Mouse (Mus musculus) liver, adult 2 months (tissue): ENCODE results near the gene Ppp1r13b. TPM values are rescaled to one million over a fixed set of nuclear protein-coding genes. Genes with fewer than 3 reads are reported as not detected.
"Not testable (repeated sequence)": the region's sequence is repeated elsewhere in the genome, so short reads cannot be mapped to it uniquely, and the experiment has no call there.

Source experiments
- DNase-seq: peaks from one replicate; pipeline ENCODE4 v3.0.0-alpha.2; 2011; ENCODE audit warnings: low read depth, low spot score; ENCODE audit errors: extremely low read depth
- H3K27ac ChIP-seq: fragments of 200-500 bp; replicated peaks from 2 replicates; pipeline ENCODE4 v1.5.1; 2012; ENCODE audit warnings: low read depth, mild to moderate bottlenecking, control low read depth, inconsistent platforms, low read length; ENCODE audit not compliant: insufficient read depth
- H3K27me3 ChIP-seq: fragments of 200-500 bp; 2 replicates; pipeline ENCODE4 v1.6.1; 2012; ENCODE audit warnings: mild to moderate bottlenecking, moderate library complexity, low read length, inconsistent platforms; ENCODE audit not compliant: control insufficient read depth, insufficient read depth
- H3K36me3 ChIP-seq: fragments of 200-500 bp; 2 replicates; pipeline ENCODE4 v1.6.1; 2012; ENCODE audit warnings: low read length, inconsistent platforms; ENCODE audit not compliant: control insufficient read depth, insufficient read depth
- H3K4me1 ChIP-seq: fragments of 200-500 bp; 2 replicates; pipeline ENCODE4 v1.6.1; 2011; ENCODE audit warnings: low read length; ENCODE audit not compliant: control insufficient read depth, insufficient read depth
- H3K4me3 ChIP-seq: fragments of 200-500 bp; 2 replicates; pipeline ENCODE4 v1.5.1; 2011; ENCODE audit warnings: low read depth, mild to moderate bottlenecking, control low read depth, low read length, moderate library complexity; ENCODE audit not compliant: insufficient read depth
- H3K79me2 ChIP-seq: fragments of 200-500 bp; 2 replicates; pipeline ENCODE4 v1.6.1; 2012; ENCODE audit warnings: inconsistent platforms, mild to moderate bottlenecking, low read length, moderate library complexity; ENCODE audit not compliant: control insufficient read depth, insufficient read depth
- H3K9ac ChIP-seq: fragments of 200-500 bp; 2 replicates; pipeline ENCODE4 v1.6.1; 2012; ENCODE audit warnings: low read depth, mild to moderate bottlenecking, control low read depth, inconsistent platforms, low read length
- CTCF ChIP-seq: fragments of 200-500 bp; IDR thresholded peaks from 2 replicates; pipeline ENCODE4 v1.5.1; 2011; ENCODE audit warnings: low read depth, low read length, control low read depth
- POLR2A ChIP-seq: fragments of 200-500 bp; IDR thresholded peaks from 2 replicates; pipeline ENCODE4 v1.6.1; 2011; ENCODE audit warnings: low read length, control low read depth; ENCODE audit not compliant: insufficient read depth; ENCODE audit errors: extremely low read depth
- WGBS: fragments of 180-500 bp; shearing (Covaris S2); methylation state at CpG from one replicate; pipeline ENCODE4 v1.1.7; 2018; 5-methylcytosine and 5-hydroxymethylcytosine counted together
- polyA plus RNA-seq: library from polyadenylated mRNA; depleted of rRNA; stranded (reverse); fragments of >200 nt; gene quantifications from 2 replicates; pipeline ENCODE4 v1.2.3, GENCODE M21; 2012
- total RNA-seq: library from RNA; depleted of rRNA; stranded (reverse); fragments of >200 nt; gene quantifications from 2 replicates; pipeline ENCODE4 v1.2.3, GENCODE M21; 2014

Ppp1r13b gene
- total and polyA plus RNA-seq, 2 experiments, result 2.9 to 5.4 TPM

DNA sequence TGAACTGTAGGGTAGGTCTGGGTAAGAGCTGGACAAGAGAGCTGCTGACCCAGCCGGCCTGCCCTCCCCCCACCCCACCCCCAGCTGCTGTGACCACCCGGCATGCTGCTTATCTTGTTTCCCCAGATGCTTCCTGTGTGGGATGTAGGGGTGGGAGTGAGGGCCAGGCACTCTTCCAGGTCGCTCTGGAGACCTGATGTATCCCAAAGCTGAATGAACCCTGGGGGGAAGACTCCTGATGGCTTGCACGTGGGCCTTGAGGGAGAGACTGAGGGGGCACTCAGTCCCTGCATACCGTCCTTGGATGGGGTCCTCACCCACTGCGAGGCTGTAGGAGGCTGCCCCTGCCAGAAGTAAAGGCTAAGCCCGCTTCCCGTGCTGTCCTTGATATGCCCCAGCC lies 37.2 kb upstream of the Ppp1r13b start:
- Histone ChIP-seq H3K4me3 (no peak overlapping the region), H3K27ac (peak overlapping the region; percentile 30), H3K9ac (no peak overlapping the region), H3K79me2 (no peaks in the 10 kb centered on the region), H3K27me3 (no peaks in the 10 kb centered on the region), H3K4me1 (peaks cover 14% of the 10 kb centered on the region), H3K36me3 (no peaks in the 10 kb centered on the region)
- TF ChIP-seq CTCF (no peak), POLR2A (no peak)
- DNase-seq, result no peak
- WGBS, result 62% methylated on average over 8 of the region's 8 CpGs

DNA sequence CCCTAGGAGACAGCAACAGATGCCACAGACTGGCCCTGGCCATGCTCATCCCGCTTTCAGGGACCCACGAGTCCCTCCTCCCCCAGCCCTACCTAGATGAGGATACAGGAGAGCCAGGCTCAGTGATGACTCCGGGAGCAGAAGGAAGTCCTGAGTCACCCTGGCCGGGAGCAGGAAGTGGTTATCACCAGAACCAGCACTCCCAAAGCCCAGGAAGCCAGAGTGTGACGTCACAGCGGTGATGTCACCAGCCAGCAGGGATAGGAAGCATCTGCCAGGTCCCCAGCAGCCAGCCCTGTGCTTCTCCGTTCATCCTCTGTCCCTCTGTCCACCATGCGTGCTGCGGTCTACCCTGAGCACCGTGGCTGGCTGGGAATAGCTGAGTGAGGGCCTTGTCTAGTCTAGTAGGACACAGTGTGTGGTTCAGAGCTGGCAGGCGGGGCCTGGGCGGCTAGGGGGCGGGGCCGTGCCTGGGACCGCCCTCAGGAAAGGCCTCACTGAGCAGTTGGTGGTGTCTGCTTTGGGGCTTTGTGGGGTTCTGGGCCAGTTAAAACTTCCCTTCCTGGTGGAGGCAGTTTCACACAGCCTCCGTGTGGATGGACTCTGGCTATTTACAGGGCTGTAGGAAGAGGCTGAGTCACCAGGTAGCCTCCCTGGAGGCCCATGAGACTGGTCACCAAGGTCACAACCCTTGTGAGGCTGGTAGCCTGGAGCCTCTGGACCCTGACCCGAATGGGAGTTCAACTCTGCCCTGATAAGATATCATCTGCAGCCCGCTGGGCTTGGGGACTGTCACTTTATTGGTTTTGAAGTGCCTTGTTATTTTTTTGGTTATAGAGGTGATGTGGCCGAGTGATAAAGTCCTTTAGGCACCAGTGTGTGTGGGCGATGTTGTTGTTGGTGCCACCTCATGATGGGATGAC lies 36.4 kb upstream of the Ppp1r13b start:
- Histone ChIP-seq H3K27ac (peak overlapping the region; percentile 77), H3K4me1 (peaks cover 14% of the 10 kb centered on the region), H3K9ac (peak overlapping the region; percentile 55), H3K4me3 (peak overlapping the region; percentile 43)
- 20% methylated on average over 18 of the region's 20 CpGs for WGBS
- H3K36me3 ChIP-seq, H3K79me2 ChIP-seq, H3K27me3 ChIP-seq: not testable (repeated sequence)
- peak; percentile 87 for DNase-seq

DNA sequence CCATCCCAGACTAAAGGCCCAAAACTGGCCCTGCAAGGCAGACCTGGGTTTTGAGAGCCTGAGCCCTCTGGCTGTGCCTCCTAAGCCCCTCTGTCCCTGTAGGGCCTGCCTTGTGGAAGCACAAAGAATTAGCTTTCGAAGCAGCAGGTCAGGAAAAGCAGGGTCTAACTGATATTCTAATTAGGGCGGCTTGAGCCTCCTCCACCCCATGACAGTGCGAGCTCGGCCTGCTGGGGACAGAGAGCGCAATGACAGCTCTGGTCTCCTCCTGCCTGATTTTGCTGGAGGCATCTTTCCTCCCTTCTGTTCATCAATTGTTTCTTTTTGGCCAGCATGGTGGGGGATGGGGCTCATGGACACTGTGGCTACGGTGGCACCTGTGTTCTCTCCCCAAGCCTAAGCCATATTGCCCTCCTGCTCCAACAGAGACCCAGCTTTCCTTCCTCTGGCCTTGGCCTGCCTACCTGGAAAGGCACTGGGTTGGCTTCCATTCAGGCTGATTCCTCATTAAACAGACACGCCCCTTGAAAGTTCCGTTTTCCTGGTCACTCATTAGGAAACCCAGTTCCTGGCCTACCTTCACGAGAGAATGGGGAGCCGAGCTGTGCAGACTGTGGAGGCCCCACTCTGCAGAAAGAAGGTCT lies 35.6 kb upstream of the Ppp1r13b start:
- DNase-seq, result peak; percentile 83
- peak overlapping the region; percentile 43 for H3K4me3 ChIP-seq
- WGBS, result 49% methylated on average over 10 of the region's 10 CpGs
- H3K9ac ChIP-seq, result peak overlapping the region; percentile 63
- peaks cover 14% of the 10 kb centered on the region for H3K4me1 ChIP-seq
- no peaks in the 10 kb centered on the region for H3K27me3 ChIP-seq
- H3K36me3 ChIP-seq, result no peaks in the 10 kb centered on the region
- H3K79me2 ChIP-seq, result no peaks in the 10 kb centered on the region
- peak overlapping the region; percentile 77 for H3K27ac ChIP-seq
- TF ChIP-seq CTCF (no peak), POLR2A (no peak)

DNA sequence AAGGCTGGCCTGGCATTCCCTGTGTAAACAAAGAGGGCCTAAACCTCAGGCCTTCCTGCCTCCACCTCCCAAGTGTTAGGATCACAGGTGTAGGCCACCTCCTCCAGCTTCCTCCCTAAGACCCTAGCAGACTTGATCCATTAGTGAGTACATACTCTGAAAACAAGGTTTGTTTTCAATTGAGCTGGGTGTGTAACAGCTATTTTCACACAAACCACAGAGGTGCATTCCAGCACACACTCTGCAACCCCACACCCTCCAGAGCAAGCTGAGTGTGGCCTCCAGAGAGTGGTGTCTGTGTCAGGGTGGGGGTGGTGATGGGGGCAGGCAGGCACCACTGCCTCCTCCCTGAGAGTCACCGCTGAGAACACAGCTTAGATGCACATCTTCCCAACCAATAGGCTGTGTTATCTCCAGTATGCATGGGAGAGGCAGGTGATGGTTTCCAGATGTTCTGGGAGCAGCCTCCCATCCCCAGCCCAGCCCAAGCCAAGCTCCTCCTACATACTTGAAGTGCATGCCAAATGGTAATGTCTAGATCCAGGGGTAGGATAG lies 30.8 kb upstream of the Ppp1r13b start:
- H3K27ac ChIP-seq, result no peak overlapping the region

DNA sequence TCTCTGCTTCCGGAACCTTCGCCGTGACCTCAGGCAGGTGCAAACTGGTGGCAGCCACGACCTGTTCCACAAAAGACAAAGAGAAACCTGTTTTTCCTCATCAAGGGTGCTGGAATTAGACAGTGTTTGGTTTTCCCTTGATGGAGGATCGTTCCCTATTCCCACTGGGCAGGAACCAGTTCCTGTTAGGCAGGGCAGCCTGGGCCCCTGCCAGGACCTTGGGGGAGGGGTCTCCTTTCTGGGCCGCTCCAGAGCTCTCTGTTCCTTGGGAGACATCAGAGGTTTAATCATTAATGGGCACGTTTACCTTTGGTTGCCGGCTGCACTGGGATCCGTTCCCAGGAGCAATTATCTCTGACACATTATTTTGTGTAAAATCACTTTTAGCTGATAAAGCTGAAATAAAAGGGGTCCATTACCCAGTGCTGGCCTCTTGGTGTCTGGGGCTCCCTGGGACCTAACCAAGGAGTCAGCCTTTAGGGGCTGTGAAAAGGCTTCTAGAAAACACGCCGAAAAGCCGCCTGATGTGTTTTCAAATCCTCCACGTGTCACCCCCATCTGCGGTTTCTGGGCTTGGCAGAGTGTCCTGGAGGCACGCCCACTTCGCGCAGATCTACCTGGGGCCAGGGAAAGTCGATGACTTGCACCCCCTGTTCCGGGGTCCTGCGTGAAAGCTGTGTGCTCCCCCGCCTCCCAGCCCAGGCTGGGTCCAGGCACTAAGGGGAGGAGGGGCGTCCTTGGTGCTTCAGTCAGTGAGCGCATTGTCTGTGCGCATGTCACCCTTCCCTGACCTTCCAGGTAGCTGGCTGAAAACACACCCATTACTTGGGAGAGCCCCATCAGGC lies 29.0 kb upstream of the Ppp1r13b start:
- Histone ChIP-seq H3K79me2 (no peaks in the 10 kb centered on the region), H3K27ac (peak overlapping the region; percentile 19), H3K4me3 (0 out of 2 replicates have a peak overlapping the region, but pooled peaks have one; percentile 8), H3K4me1 (peaks cover 9% of the 10 kb centered on the region), H3K36me3 (no peaks in the 10 kb centered on the region), H3K9ac (peak overlapping the region; percentile 46), H3K27me3 (no peaks in the 10 kb centered on the region)
- DNase-seq, result peak; percentile 75
- TF ChIP-seq POLR2A, result no peak
- no peak for TF ChIP-seq CTCF
- 21% methylated on average over 24 of the region's 24 CpGs for WGBS

More for the DNA sequence above, 30.8 kb upstream of the Ppp1r13b start:
- 91% methylated on average over 1 of the region's 1 CpGs for WGBS
- no peak for TF ChIP-seq CTCF
- no peak for TF ChIP-seq POLR2A
- Histone ChIP-seq H3K36me3 (no peaks in the 10 kb centered on the region), H3K27me3 (no peaks in the 10 kb centered on the region), H3K4me3 (no peak overlapping the region), H3K9ac (no peak overlapping the region), H3K4me1 (peaks cover 15% of the 10 kb centered on the region), H3K79me2 (no peaks in the 10 kb centered on the region)
- no peak for DNase-seq
